Mouse (Mus musculus) myocyte (in vitro differentiated cells): ENCODE data around the gene Pnmal2.
A peak's percentile ranks its signal among the peaks of the same experiment; 100 is the strongest.

ENCODE experiments used
- CEBPB ChIP-seq: IDR thresholded peaks from 2 replicates; pipeline ENCODE4 v1.6.1; 2011; ENCODE audit warnings: mild to moderate bottlenecking, moderate library complexity; ENCODE audit not compliant: poor library complexity, insufficient read depth, severe bottlenecking
- MAX ChIP-seq: IDR thresholded peaks from one replicate; pipeline ENCODE4 v1.6.1; 2011; ENCODE audit warnings: low read depth, mild to moderate bottlenecking, control low read depth
- MYOD1 ChIP-seq, 3 experiments: IDR thresholded peaks; one replicate each; pipeline ENCODE4 v1.6.1; 2011; ENCODE audit warnings: control low read depth in 2 of 3, low read depth in 2 of 3, mild to moderate bottlenecking in 2 of 3, moderate library complexity in 1 of 3; ENCODE audit not compliant: insufficient read length in 2 of 3, control insufficient read depth in 1 of 3
- POLR2A ChIP-seq: IDR thresholded peaks from one replicate; pipeline ENCODE4 v1.6.1; 2011; ENCODE audit warnings: low read depth, mild to moderate bottlenecking, control low read depth, moderate library complexity; ENCODE audit not compliant: insufficient read length
- REST ChIP-seq: IDR thresholded peaks from one replicate; pipeline ENCODE4 v1.6.1; 2011; ENCODE audit warnings: mild to moderate bottlenecking, control low read depth, moderate library complexity; ENCODE audit not compliant: insufficient read depth, insufficient read length
- TCF12 ChIP-seq: IDR thresholded peaks from one replicate; pipeline ENCODE4 v1.6.1; 2011; ENCODE audit warnings: mild to moderate bottlenecking, control low read depth; ENCODE audit not compliant: poor library complexity, insufficient read depth, severe bottlenecking
- USF1 ChIP-seq: IDR thresholded peaks from one replicate; pipeline ENCODE4 v1.6.1; 2011; ENCODE audit warnings: low read depth, mild to moderate bottlenecking, control low read depth, moderate library complexity

DNA sequence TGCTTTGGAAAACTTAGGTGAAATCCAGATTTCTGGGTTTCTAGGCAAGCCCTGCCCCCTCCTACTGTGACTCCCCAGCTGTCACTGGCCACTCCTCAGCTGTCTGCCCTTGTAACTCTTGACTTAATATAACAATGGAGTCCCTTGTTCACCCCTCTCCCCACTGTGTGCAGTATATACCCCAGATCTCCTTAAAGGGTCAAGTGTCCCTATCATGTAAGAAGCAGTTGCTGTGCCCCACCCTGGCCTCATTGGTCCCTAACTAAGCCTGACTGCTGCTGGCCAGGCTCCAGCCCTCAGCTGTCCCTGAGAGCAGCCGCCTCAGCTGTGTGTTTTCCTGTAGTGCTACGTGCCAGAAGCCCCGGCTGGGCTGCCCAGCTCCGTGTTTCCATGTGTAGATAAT, 3.5 kb downstream of the Pnmal2 start:
- peak; percentile 32 for TF ChIP-seq POLR2A
- no peak for TF ChIP-seq USF1
- TF ChIP-seq MAX: no peak
- TF ChIP-seq MYOD1 (IDR thresholded peaks at IDR 0.05; ENCODE audit: control insufficient read depth in 1 of 3, insufficient read length in 2 of 3, low read depth in 2 of 3): peak; percentile 84 to 97 (median 84)
- no peak for TF ChIP-seq CEBPB
- TF ChIP-seq REST: no peak
- TF ChIP-seq TCF12: peak; percentile 86
